Mouse (Mus musculus) CD4-positive, CD25-positive, alpha-beta regulatory T cell, adult 2 months (primary cell): ENCODE results near the gene Pik3r6.

Experiments used
- DNase-seq: peaks from one replicate; pipeline ENCODE4 v3.0.0-alpha.2; 2012; ENCODE audit warnings: low read depth, low spot score

The Pik3r6 gene

DNA sequence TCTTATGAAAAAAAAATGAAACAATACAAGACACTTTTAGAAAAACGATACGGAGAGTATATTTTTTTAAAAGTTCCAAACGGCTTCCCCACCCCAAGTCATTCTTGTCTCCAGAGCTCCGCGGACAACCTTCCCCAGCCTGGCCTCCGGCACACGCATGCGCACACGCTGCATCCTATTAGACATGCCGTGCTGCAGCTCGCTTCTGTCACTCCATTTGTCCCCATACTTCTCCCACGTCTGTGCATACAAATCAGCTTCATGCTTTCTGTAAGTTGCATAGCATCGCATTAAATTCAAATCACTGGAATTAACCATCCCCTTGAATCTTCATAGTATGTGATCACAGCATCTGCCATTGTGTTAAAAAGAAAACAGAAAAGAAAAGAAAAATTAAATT lies 80.4 kb downstream of the Pik3r6 start:
- no peak for DNase-seq

DNA sequence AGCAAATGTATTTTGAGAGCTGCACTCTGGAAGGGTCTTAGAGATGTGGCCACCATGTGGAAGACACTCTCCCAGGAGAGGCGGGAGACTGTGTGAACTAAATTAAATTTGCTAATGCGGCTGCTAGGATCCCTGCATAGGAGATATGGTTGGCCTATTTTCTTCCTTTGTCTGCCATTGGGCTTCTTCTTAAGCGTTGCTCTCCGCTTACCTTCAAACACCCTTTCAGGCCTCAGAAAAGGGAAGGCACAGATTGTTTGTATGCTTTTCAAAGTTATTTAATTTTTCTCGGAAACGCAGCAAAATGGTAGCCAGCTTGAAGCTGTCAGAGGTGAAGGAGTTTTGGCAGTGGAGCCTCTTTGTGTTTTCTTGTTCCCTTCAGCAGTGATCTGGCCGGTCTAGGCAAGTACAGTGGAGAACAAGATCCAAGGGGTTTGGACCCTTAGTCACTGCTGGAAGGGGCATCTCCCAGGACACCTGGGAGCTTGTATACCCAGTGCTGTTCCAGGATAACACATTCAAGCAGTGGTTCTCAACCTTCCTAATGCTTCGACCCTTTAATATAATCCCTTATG lies 81.2 kb downstream of the Pik3r6 start:
- DNase-seq = no peak

DNA sequence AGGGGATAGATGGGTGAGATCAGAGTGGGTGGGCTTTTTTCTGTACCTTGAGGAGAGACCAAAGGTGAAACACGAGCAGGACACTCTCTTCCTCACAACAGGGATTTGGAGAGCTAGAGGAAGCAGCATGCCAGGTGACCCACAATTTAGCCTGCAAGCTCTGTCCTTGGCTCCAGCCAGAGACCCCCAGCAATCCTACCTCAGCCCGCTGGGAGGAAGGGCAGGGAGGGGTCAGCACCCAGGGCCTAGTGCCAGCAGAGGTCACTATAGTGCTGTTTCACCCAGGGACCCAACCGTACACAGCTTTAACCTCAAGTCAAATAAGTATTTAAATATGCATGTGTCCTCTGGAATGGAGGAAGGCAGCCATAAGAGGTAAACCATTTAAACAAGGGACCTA lies 83.1 kb downstream of the Pik3r6 start:
- DNase-seq = no peak

DNA sequence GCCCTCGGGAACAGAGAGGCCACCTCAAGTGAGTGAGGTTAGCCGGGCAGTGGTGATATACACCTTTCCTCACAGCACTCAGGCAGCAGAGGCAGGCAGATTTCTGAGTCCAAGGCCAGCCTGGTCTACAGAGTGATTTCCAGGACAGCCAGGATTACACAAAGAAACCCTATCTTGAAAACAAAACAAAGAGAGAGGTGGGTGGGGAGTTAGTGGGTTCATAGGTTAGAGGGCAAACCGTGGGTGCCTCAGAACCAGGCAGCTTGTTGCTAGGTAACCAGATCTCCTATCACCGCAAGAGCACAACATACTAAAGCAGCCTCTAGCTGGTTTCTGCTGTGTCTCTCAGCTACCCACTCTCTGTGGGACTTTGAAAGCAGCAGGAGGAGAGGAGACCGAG lies 83.9 kb downstream of the Pik3r6 start, which contains the start of gene Ccdc42:
Gene Ccdc42 (plus strand): TSS at position 301 of the 400 bp plus-strand sequence.
- DNase-seq = no peak

DNA sequence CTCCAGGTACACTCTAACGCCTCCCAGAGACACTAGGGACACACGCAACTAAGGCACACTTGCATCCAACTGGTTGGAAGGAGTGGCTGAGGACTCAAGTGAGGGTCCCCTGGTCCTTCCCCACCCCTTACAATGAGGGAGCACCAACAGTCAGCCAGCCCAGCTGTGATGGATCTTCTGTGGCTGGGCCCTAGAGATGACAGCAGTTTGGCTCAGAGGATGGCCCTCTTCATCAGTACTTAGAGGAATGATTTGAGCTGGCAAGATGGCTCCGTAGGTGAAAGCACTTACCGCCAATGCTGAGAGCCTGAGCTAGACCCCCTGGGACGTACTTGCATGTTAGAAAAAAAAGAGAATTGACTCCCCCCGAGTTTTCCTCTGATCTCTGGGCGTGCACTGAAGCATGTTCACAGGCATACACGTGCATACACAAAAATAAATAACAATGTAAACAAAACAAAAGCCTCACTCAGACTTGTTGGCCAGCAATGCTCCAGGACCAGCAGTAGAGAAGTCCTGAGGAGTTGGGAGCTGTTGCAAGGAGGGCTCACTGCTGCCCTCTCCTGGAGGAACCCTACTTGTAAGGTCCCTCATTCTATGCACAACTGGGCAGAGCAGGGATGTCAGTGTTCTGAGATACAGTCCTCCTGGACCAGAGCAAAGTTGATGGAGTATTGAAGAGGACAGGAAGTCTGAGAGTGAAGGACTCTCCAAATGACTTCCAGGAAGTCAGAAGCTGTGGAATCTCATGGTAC lies 86.4 kb downstream of the Pik3r6 start:
- peak; percentile 78 for DNase-seq

DNA sequence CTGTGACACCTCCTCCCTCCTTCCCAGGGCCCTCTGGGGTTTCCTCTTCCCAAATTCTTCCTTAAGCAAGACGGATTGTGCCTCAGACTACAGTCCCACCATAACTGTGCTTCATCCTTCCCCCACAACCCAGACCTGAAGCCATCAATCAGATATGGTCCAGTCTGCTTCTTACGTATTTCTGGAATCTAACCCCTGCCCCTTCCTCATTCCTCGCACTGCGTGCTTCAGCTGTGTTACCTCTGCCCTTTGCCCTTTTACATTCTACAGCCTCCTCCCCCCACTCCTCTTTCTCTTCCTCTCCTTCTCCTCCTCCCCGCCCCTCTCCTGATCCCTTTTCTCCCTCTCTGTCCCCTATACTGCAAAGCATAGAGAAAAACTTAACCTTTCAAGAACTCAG lies 88.9 kb downstream of the Pik3r6 start:
- DNase-seq = no peak

DNA sequence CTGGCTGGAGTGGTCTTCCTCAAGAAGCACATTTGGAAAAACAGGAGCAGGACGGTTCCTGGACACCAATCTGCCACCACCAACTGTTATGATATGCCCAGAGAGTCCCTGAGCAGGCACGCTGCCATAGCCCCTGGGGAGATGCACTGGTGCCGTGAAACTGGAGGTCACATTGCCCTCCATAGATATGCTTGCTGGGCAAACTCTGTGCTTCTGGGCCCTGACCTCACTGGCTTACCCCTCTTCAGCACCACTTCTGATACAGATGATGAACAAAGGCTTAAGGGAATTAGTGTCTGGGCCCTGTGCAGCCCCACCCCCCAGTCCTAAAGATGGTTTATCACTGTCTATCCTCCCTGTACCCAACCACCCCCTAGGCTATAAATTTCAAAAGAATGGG lies 90.4 kb downstream of the Pik3r6 start:
- DNase-seq = no peak

DNA sequence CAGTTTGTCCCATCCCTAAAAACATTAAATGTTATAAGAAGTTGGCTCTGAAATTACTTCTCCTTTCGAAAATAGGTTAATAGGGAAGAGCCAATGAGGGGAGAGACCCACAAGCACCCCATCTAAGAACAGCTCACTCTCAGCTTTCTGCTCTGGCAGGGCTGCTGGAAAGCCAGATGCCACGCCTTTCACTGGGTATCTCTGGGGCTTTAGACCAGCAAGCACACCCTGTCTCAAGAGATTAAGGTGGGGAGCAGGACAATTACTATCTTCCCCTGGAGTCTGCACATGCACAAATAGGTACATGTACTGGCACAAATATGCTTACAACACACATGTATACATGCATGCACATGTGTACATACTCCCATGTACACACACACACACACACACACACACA lies 95.1 kb downstream of the Pik3r6 start:
- DNase-seq = no peak

DNA sequence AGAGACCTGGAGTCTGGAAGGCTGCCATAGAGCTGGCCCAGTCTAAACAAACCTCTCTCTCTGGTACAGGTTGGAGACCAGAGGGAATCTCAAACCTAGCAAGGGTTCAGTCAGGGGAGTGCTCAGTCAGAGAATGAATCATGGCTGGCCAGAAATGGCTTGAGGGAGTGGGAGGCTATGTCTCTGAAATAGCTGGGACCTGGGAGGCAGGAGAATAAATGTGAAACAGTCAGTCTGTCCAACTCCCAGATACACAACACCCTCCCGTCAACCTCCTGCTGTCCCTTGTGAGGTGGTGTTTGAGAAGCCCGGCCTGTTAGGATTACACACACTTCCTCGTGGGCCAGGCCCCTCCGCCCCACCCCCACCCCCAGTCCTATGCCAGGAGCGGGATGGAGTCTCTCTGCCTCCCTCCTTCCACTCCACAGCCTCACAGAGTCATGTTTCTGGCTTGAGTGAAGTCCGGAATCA lies 97.8 kb downstream of the Pik3r6 start:
- DNase-seq = no peak

DNA sequence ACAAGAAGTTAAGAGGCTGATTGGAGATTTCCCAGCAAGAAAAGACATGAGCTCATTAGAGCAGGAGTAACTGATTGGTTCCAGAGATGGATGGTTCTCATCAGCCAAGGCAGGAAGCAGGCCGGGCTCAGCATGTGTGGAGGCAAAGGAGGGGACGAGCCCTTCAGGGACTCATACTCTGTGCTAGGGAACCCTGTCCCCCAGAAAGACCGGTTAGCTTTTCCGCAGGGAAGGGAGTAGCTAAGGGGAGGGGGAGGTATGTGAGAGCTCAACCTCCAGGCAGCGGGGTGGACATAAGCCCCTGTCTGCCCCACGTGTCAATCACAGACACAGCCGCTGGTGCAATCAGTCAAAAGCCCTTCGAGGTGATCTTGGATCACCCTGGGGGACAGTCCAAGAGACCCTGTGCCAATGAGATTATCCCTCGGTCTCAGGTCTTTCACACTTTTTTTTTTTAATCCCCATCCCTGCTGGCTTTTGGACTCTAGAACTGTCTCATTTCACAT lies 98.7 kb downstream of the Pik3r6 start:
- no peak for DNase-seq
